Mouse (Mus musculus) heart, adult 2 months (tissue): ENCODE measurements around the gene Parvg.

ENCODE experiments used
- CTCF ChIP-seq: fragments of 200-600 bp; IDR thresholded peaks from 2 replicates; pipeline ENCODE4 v1.8.1; 2022; ENCODE audit warnings: antibody characterized with exemption, mild to moderate bottlenecking, moderate library complexity
- EP300 ChIP-seq: fragments of 200-500 bp; IDR thresholded peaks from 2 replicates; pipeline ENCODE4 v1.6.1; 2011; ENCODE audit warnings: low read depth, low read length, control low read depth; ENCODE audit not compliant: insufficient read depth
- POLR2A ChIP-seq: fragments of 200-500 bp; IDR thresholded peaks from 2 replicates; pipeline ENCODE4 v1.6.1; 2011; ENCODE audit warnings: mild to moderate bottlenecking, low read depth, low read length, control low read depth; ENCODE audit not compliant: insufficient read depth

DNA sequence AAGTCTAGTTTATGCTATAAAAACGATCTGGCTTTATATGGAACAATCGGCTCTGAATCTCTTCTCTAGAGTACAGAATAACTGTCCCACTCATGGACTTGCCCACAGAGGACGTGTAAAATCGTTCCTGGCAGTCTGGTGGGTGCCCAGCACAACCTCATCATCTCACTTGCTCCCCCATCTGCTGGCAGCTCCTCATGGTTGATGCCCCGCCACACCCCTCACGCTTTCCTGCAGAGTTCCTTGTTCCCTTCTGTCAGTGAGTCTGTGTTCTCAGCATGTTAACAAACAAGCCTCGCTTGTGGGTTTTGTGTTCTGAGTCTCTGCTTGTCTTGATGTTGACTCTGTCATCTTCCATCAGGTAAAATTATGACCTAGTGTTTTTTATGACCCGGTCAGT lies 43.6 kb downstream of the Parvg start:
- TF ChIP-seq CTCF, result no peak
- TF ChIP-seq EP300, result no peak
- TF ChIP-seq POLR2A, result no peak
